Mouse (Mus musculus): Measurements from ENCODE around the gene Cry2.

- no peak for TF ChIP-seq CTCF (IDR thresholded peaks at IDR 0.05; ENCODE audit: control insufficient read depth, insufficient read depth, insufficient read length)
- TF ChIP-seq USF1 (IDR thresholded peaks at IDR 0.05; ENCODE audit: low read depth), result no peak
- no peak for TF ChIP-seq CEBPB (IDR thresholded peaks at IDR 0.05; ENCODE audit: low read depth)
- no peak for TF ChIP-seq FOSL1 (IDR thresholded peaks at IDR 0.05; ENCODE audit: insufficient read depth, low read length, poor library complexity, severe bottlenecking)
Measured at GRCm38 (mm10) chr2:92371971-92372690, 61.7 kb downstream of the Cry2 start.

Measured in C2C12 (cell line).